Mouse (Mus musculus): ENCODE measurements around the gene Fam241a. TPM values are rescaled to one million over a fixed set of nuclear protein-coding genes. Genes with fewer than 3 reads are reported as not detected.

Fam241a gene
- polyA plus RNA-seq (2012; fragmentation: generic; extraction: Trizol), result 0.57 TPM
- long read RNA-seq, experiment 1, result 0 reads
- long read RNA-seq, experiment 2, result 0 reads

DNA sequence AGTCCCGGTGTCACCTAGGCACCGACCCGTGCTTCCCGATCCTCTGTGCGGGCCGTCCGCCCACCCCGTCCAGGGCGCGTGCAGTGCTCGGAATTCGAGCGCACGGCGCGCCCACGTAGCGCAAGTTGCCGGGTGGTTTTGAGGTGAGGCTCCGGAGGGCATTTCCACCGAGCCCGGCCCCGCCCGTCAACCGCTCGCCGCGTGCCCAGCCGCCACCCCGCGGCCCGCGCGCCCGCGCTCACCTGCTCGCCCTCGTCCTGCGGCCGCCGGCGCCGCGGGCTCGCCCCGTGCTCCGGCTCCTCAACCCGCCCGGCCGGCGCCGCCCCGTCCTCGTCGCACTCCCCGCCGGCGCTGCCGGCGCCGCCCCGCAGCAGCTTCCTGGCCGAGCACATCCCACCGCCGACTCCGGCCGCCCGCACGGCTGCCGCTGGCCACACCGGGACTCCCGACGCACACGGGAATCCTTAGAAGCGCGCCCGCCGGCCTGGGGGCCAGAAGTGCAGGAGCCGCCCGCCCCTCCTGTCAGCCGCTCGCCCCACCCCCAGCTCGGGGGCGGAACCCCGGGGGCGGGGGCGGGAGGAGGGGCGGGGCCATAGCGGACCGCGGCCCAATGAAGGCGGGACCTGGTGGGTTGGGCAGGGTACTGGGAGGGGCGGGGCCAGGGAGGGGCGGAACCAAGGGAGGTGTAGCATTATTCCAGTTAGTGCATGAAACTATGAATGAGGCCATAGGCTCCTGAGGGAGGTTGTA lies at the start of gene Fam241a:
Fam241a (minus strand) TSS at position 533 of the 750 bp plus-strand sequence.
- no peaks in the 10 kb centered on the region for H3K79me3 ChIP-seq (ENCODE audit: low read depth)
- H3K4me3 ChIP-seq (ENCODE audit: insufficient read depth, poor library complexity, severe bottlenecking), result peak within 1 kb of the TSS; percentile 34
- H3K36me3 ChIP-seq (ENCODE audit: control insufficient read depth, insufficient read depth), result no peaks in the 10 kb centered on the region
- no peaks in the 10 kb centered on the region for H3K27me3 ChIP-seq (ENCODE audit: control insufficient read depth, insufficient read depth, insufficient read length)
- TF ChIP-seq USF1 (IDR thresholded peaks at IDR 0.05; ENCODE audit: low read depth) (no peak), MYOD1 (IDR thresholded peaks at IDR 0.05; ENCODE audit: control insufficient read depth, insufficient read length, low read depth) (no peak), FOSL1 (IDR thresholded peaks at IDR 0.05; ENCODE audit: insufficient read depth, low read length, poor library complexity, severe bottlenecking) (no peak), MYOG (IDR thresholded peaks at IDR 0.05; ENCODE audit: control insufficient read depth, extremely low read depth, insufficient read length) (no peak), CEBPB (IDR thresholded peaks at IDR 0.05; ENCODE audit: low read depth) (no peak)
- no peaks in the 10 kb centered on the region for H3K79me2 ChIP-seq (ENCODE audit: control insufficient read depth, insufficient read depth)
- H3ac ChIP-seq (ENCODE audit: control insufficient read depth, insufficient read length, low read depth), result peak within 1 kb of the TSS; percentile 66

DNA sequence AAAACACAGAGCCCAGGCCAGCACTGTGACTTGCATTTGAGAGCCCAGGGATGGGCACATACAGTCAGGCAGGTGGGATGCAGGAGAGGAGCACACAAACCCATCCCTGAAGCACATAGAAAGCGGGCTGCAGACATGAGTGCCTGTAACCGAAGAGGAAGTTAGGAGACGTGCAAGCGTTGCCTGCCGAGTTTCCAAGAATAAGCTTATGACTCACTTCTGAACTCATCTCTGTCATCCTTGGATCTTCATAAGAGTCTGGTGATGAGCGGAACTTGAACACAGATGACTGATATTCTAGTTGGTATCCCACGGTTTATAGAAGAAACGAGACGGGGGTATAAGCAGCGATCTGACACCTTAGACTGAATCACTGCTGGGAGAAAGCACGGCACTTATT lies 36.3 kb upstream of the Fam241a start:
- TF ChIP-seq MYOG (IDR thresholded peaks at IDR 0.05; ENCODE audit: control insufficient read depth, extremely low read depth, insufficient read length) (no peak), FOSL1 (IDR thresholded peaks at IDR 0.05; ENCODE audit: insufficient read depth, low read length, poor library complexity, severe bottlenecking) (no peak), MYOD1 (IDR thresholded peaks at IDR 0.05; ENCODE audit: control insufficient read depth, insufficient read length, low read depth) (no peak), CTCF (IDR thresholded peaks at IDR 0.05; ENCODE audit: control insufficient read depth, insufficient read depth, insufficient read length) (no peak), USF1 (IDR thresholded peaks at IDR 0.05; ENCODE audit: low read depth) (no peak), MAX (IDR thresholded peaks at IDR 0.05) (no peak), CEBPB (IDR thresholded peaks at IDR 0.05; ENCODE audit: low read depth) (no peak)
- no peak overlapping the region for H3ac ChIP-seq (ENCODE audit: control insufficient read depth, insufficient read length, low read depth)
- H3K79me3 ChIP-seq (ENCODE audit: low read depth), result no peaks in the 10 kb centered on the region
- no peak overlapping the region for H3K4me3 ChIP-seq (ENCODE audit: insufficient read depth, poor library complexity, severe bottlenecking)
- no peaks in the 10 kb centered on the region for H3K27me3 ChIP-seq (ENCODE audit: control insufficient read depth, insufficient read depth, insufficient read length)
- no peaks in the 10 kb centered on the region for H3K36me3 ChIP-seq (ENCODE audit: control insufficient read depth, insufficient read depth)
- no peaks in the 10 kb centered on the region for H3K79me2 ChIP-seq (ENCODE audit: control insufficient read depth, insufficient read depth)

DNA sequence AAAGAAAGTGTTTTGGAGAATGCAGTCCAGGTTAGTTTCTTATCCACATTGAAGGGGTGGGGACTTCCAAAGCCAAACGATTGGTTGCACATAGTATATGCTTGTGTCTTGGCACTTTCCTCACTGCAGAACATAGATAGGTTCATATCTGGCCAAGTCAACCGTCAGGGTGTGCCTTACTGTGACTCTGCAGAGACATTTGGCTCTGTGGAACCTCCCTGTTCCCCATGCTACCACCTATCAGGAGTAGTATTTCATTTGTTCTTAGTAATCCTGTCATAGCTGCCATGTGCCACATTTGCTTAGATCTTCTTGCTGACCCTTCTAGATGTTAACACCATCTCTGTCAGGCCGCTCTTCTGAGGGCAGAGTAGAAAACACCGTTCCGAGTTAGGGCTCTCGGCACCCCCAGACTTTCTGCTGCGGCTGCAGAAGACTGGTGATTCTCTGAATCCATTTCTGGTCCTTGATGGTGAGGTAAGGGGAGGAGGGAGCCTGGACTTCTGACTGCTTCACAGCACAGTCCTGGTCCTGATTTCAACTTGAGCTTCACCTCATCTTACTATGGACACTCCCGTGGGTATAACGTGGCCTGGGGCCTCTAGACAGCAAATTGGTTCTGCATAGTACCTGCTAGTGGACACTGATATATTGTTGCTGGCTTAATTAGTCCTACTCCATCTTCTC lies 34.3 kb upstream of the Fam241a start:
- H3K36me3 ChIP-seq (ENCODE audit: control insufficient read depth, insufficient read depth), result no peaks in the 10 kb centered on the region
- no peaks in the 10 kb centered on the region for H3K79me3 ChIP-seq (ENCODE audit: low read depth)
- H3K79me2 ChIP-seq (ENCODE audit: control insufficient read depth, insufficient read depth), result no peaks in the 10 kb centered on the region
- TF ChIP-seq FOSL1 (IDR thresholded peaks at IDR 0.05; ENCODE audit: insufficient read depth, low read length, poor library complexity, severe bottlenecking), result no peak
- TF ChIP-seq MYOG (IDR thresholded peaks at IDR 0.05; ENCODE audit: control insufficient read depth, extremely low read depth, insufficient read length), result no peak
- TF ChIP-seq CEBPB (IDR thresholded peaks at IDR 0.05; ENCODE audit: low read depth), result no peak
- TF ChIP-seq CTCF (IDR thresholded peaks at IDR 0.05; ENCODE audit: control insufficient read depth, insufficient read depth, insufficient read length), result no peak
- TF ChIP-seq USF1 (IDR thresholded peaks at IDR 0.05; ENCODE audit: low read depth), result no peak
- TF ChIP-seq MAX (IDR thresholded peaks at IDR 0.05), result no peak
- TF ChIP-seq MYOD1 (IDR thresholded peaks at IDR 0.05; ENCODE audit: control insufficient read depth, insufficient read length, low read depth), result no peak
- H3K4me3 ChIP-seq (ENCODE audit: insufficient read depth, poor library complexity, severe bottlenecking), result no peak overlapping the region
- no peaks in the 10 kb centered on the region for H3K27me3 ChIP-seq (ENCODE audit: control insufficient read depth, insufficient read depth, insufficient read length)
- no peak overlapping the region for H3ac ChIP-seq (ENCODE audit: control insufficient read depth, insufficient read length, low read depth)

DNA sequence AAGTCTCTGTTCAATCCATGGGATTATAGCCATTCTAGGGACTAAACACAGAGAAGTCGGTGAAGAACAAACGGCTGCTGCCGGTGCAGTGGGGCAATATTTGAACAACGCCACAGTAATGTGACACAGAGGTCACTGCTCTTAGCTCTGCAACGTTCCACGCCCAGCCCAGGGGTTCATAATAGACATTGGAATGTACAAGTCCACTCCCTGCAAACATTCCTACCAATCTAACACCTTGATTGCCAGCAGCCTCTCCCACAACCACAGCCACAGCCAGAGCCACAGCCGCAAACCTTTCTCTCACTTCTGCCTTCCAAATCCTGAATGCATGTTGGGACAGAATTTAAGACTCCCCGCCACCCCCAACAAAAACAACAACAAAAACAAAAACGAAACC lies 33.8 kb upstream of the Fam241a start:
- H3K79me3 ChIP-seq (ENCODE audit: low read depth), result no peaks in the 10 kb centered on the region
- TF ChIP-seq MYOG (IDR thresholded peaks at IDR 0.05; ENCODE audit: control insufficient read depth, extremely low read depth, insufficient read length) (no peak), CEBPB (IDR thresholded peaks at IDR 0.05; ENCODE audit: low read depth) (peak; percentile 41)
- no peak overlapping the region for H3ac ChIP-seq (ENCODE audit: control insufficient read depth, insufficient read length, low read depth)

DNA sequence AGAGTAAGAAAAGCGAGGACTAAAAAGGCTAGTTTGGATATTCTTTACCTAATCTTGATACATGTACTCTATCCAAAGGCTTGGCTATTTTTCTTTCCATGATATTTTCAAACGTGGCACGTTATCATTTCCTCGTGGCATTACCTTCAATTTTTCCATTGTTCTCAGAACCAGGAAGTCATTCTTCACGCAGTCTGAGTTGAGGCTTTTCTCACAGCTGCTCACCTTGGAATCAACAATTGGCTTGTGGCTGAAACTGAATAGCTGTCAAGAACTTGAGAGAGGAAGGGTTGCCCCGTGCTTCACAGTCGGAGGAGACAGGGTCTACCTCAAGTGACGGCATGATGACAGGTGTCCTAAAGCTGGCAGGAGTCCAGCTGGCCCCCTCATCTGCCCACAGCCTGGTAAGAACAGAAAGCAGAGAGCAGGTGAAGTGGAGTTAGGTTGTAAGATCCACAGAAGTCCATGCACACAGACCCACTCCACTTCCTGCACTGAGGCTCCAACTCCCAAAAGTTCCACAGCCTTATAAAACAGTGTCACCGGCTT lies 30.6 kb upstream of the Fam241a start:
- H3K4me3 ChIP-seq (ENCODE audit: insufficient read depth, poor library complexity, severe bottlenecking), result no peak overlapping the region
- no peaks in the 10 kb centered on the region for H3K79me2 ChIP-seq (ENCODE audit: control insufficient read depth, insufficient read depth)
- H3ac ChIP-seq (ENCODE audit: control insufficient read depth, insufficient read length, low read depth), result no peak overlapping the region
- H3K36me3 ChIP-seq (ENCODE audit: control insufficient read depth, insufficient read depth), result no peaks in the 10 kb centered on the region
- H3K79me3 ChIP-seq (ENCODE audit: low read depth), result no peaks in the 10 kb centered on the region
- no peak for TF ChIP-seq CTCF (IDR thresholded peaks at IDR 0.05; ENCODE audit: control insufficient read depth, insufficient read depth, insufficient read length)
- TF ChIP-seq FOSL1 (IDR thresholded peaks at IDR 0.05; ENCODE audit: insufficient read depth, low read length, poor library complexity, severe bottlenecking), result no peak
- no peak for TF ChIP-seq MYOG (IDR thresholded peaks at IDR 0.05; ENCODE audit: control insufficient read depth, extremely low read depth, insufficient read length)
- TF ChIP-seq USF1 (IDR thresholded peaks at IDR 0.05; ENCODE audit: low read depth), result no peak
- TF ChIP-seq CEBPB (IDR thresholded peaks at IDR 0.05; ENCODE audit: low read depth), result no peak
- TF ChIP-seq MAX (IDR thresholded peaks at IDR 0.05), result no peak
- no peak for TF ChIP-seq MYOD1 (IDR thresholded peaks at IDR 0.05; ENCODE audit: control insufficient read depth, insufficient read length, low read depth)
- no peaks in the 10 kb centered on the region for H3K27me3 ChIP-seq (ENCODE audit: control insufficient read depth, insufficient read depth, insufficient read length)

More for the DNA sequence above, 33.8 kb upstream of the Fam241a start:
- H3K79me2 ChIP-seq (ENCODE audit: control insufficient read depth, insufficient read depth), result no peaks in the 10 kb centered on the region
- no peaks in the 10 kb centered on the region for H3K27me3 ChIP-seq (ENCODE audit: control insufficient read depth, insufficient read depth, insufficient read length)
- H3K36me3 ChIP-seq (ENCODE audit: control insufficient read depth, insufficient read depth), result no peaks in the 10 kb centered on the region
- H3K4me3 ChIP-seq (ENCODE audit: insufficient read depth, poor library complexity, severe bottlenecking), result no peak overlapping the region
